Mouse (Mus musculus): ENCODE data around the gene Axin2.

DNA sequence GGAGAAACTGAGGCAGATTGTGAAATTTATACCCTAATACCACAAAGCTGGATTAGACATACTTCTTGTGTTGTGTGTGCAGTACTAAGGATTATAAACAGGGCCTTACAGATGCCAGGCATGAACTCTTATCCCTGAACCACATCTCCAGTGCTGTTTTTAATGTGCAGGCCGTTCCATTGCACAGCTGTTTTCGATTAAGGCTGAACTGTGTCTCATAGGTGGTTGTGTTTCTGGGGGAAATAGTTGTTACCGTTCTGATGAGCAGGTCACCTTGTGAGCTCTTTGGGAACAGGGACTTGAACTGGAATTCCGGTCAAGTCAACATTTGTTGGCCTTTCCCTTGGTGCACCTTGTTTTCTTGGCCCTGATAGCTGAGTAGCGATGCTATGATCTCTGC is 38.5 kb upstream of the Axin2 start:
- TF ChIP-seq POLR2A (IDR thresholded peaks at IDR 0.05; ENCODE audit: insufficient read depth, low read depth, low read length) (no peak), CTCF (IDR thresholded peaks at IDR 0.05; ENCODE audit: insufficient read depth, low read depth, low read length) (no peak)

All from olfactory bulb, adult 2 months (tissue).